In the genomic region with DNA sequence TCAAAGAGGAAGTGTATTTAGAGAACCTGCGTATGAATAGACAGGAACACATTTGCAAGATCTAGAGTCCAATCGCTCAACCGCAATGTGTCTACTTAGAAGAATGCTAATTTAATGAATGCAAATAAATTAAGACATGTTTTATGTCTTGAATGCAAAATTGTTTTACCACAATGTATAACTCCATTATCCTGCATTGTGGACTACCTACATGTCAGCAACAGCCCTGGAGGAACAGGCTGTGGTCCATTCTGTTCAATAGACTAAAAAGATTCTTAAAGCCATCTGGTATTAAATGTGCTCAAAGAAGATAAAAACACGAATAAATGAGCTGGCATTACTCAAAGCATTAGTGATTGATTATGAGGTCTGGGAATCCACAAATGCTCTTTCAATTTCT, we compare ENCODE assay signal across 13 mouse cellular contexts.
"Had no signal": no experiment of that assay in that cellular context is flagged by ENCODE, and none has a peak within 500 bp of the region (broad histone marks: within the 10 kb centered on the region; RNA-seq: fewer than 3 reads in every experiment).

No protein-coding gene starts in this region.

- ATAC-seq: liver, postnatal 0 days; midbrain, embryonic 13.5 days had no signal

- H3K4me2 ChIP-seq: limb, embryonic 12.5 days; liver, embryonic 13.5 days; lung, embryonic 15.5 days; midbrain, embryonic 13.5 days; neural tube, embryonic 15.5 days had no signal

- DNase-seq: kidney, adult 9 months; kidney, postnatal 36 days; liver; liver, embryonic 13.5 days; liver, postnatal 0 days; right cerebral cortex, adult 18-20 months; right cerebral cortex, postnatal 25 days; thymus, postnatal 14 days had no signal

- H3K9ac ChIP-seq: limb, embryonic 12.5 days; liver, embryonic 13.5 days; liver, postnatal 0 days; lung, embryonic 15.5 days; midbrain, embryonic 13.5 days; neural tube, embryonic 15.5 days had no signal

- H3K27me3 ChIP-seq: liver, embryonic 13.5 days; lung, embryonic 15.5 days; midbrain, embryonic 13.5 days; neural tube, embryonic 15.5 days had no signal

- H3K9me3 ChIP-seq: limb, embryonic 12.5 days; liver, embryonic 13.5 days; lung, embryonic 15.5 days; midbrain, embryonic 13.5 days; neural tube, embryonic 15.5 days had no signal

- H3K36me3 ChIP-seq: limb, embryonic 12.5 days; liver, embryonic 13.5 days; lung, embryonic 15.5 days; midbrain, embryonic 13.5 days; neural tube, embryonic 15.5 days had no signal

- H3K4me3 ChIP-seq: limb, embryonic 12.5 days; liver, embryonic 13.5 days; lung, embryonic 15.5 days; midbrain, embryonic 13.5 days; neural tube, embryonic 15.5 days had no signal

- H3K4me1 ChIP-seq: limb, embryonic 12.5 days; liver, embryonic 13.5 days; lung, embryonic 15.5 days; neural tube, embryonic 15.5 days had no signal

- H3K27ac ChIP-seq: kidney, postnatal 0 days; limb, embryonic 12.5 days; liver, embryonic 13.5 days; lung, embryonic 15.5 days; midbrain, embryonic 13.5 days; neural tube, embryonic 15.5 days had no signal
